Mouse (Mus musculus): ENCODE measurements around the gene Tia1.

DNA sequence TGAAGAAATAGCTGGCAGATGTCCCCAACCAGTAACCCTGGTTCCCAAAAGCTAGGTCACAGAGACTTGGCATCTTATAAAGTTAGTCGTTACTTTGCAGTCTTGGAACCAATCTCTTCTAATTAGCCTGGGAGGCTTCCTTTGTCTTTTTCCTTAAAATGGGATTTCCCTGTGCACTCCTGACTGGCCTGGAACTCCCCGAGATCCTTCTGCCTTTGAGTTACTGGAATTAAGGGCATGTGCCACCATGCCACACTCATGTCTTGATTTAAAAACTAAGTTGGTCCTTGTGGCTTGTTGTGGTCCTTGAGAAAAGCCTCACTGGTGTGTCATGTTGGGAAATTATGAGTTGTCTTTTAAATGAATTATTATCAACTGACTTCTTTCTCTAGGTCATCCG, 25.7 kb upstream of the Tia1 start:
- no peak for TF ChIP-seq USF1 (IDR thresholded peaks at IDR 0.05; ENCODE audit: low read depth)
- TF ChIP-seq MAX (IDR thresholded peaks at IDR 0.05): no peak
- no peak for TF ChIP-seq CTCF (IDR thresholded peaks at IDR 0.05; ENCODE audit: control insufficient read depth, insufficient read depth, insufficient read length)

Measured in C2C12 (cell line).